Mouse (Mus musculus): ENCODE measurements around the gene Clip3.

Clip3 gene

DNA sequence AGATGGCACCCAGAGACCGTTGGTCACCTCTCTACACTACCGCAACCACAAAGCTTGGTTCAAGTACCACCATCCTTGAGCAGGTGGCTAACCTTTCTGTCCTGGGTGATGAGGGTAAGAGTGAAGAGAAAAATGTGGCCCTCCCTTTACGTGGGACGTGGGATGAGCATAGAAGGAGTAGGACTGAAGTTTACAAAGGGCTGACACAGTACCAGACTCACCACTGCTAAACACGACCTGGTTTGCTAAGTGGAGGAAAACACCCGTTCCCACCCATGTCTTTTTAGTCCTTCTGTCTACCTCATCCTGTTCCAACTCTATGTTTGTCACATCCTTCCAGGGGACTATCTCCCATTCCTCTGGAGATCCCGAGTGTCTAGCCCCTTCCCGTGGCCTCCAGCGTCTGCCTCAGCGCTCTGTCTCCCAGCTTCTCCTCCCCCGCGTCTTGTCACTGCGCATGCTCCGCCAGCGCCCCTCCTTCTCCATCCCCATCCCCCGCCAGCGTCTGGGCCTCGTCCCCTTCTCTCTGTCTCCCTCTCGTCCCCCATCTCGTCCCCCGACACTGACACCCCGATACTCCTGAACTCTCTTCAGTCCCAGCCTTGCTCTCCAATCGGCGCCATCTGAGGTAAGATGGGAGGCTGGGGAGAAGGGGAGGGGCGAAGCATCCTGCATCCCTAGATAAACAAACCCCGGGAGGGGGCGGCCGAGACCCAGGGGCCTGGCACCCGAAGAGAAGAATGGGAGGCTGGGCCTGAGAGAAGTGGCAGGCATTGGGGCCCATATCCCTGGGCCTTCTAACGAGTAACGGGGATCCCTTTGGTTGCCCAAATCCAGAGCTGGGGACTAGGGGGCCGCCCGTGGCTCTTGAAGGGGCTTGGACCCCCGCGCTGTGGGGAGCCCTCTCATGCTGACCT lies at the start of gene Clip3:
TSS of gene Clip3 (plus strand) at position 514 of the 917 bp plus-strand sequence.
- DNase-seq = peak; percentile 89

DNA sequence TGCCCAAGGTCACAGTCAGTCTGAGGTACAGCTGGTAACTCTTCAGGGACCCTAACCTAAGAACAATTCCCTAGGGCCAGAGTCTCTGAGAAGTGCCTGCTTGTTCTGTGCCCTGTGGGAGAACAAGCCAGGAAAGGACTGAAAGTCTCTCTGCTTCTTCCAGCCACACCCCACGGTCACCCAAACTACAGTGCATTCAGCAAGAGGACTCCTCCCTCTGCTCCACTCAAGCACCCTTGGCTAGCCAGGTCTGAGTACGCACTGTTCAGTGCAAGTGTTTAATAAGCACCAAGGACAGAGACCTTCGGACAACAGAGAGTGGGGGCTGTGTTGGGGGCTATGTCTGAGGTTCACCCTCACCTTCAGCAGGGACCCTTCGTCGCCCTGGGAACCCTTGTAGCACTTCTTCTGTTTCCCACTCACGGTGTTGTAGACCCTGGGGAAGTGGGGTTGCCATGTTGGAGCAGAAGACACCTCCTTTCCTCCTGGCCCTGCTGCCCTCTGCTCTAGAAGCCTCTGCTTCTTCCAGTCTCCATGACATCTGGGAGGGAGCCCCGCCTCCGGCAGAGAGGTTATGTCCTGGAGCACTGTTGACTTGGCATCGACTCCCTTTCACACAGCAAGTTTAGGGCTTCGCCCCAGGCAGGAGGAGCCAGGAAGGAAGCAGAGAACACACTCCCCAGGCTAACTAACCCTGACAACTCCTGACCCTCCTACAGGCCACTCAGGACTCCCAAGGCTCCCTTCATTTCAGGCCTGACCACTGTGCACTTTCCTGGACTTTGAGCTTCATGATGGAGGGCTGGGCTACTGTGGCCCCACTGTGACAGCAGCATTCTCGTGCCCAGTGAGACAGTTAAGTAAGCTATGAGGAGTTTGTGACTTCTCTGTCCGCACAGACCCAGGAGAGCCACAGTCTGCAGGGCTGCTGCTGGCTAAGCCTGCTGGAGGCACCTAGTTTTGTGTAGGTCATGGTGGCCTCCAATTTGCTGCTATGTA lies 39.3 kb upstream of the Clip3 start:
- DNase-seq = no peak

DNA sequence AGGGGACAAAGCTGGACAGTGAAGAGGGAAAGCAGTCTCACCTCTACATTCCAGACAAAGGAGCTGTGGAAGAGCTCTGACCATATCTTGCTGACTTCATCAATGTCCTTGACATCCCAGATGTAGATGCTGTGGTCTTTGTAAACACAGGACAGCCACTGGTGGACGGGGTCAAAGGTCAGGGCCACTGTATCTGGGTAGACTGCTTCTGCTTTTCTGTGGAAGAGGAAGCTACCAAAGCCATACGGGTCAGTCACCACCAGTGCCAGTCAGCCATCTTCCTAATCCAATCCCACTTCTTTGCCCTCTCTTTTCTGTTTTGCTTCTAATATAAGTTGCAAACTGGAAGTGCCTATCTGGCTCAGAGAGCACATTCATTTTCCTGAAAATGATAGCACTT lies 26.5 kb upstream of the Clip3 start:
- DNase-seq = no peak

DNA sequence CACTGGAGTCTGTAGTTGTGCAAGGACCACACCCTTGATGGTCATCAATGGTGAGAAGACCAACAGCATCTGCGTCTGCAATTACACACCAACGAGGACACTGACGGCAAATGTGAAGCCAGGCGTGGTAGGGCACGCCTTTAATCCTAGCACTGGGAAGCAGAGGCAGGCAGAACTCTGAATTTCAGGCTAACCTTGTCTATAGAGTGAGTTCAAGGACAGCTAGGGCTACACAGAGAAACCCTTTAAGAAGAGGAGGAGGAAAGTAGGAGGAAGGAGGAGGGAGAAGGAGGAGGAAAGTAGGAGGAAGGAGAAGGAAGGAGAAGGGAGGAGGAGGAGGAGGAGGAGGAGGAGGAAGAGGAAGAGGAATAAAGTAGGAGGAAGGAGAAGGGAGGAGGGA lies 26.0 kb upstream of the Clip3 start:
- DNase-seq = no peak

DNA sequence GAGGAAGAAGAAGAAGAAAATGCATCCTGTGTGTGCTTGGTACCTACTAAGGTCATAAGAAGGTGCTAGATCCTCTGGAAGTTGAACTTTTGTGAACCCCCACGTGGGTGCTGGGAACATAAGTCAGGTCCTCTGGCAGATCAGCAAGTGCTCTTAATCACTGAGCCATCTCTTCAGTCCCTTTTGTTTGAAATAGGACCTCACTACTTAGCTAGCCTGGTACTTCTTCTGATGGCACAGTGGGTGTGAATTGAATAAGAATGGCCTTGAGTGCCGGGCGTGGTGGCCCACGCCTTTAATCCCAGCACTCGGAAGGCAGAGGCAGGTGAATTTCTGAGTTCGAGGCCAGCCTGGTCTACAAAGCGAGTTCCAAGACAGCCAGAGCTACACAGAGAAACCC lies 25.6 kb upstream of the Clip3 start:
- no peak for DNase-seq

DNA sequence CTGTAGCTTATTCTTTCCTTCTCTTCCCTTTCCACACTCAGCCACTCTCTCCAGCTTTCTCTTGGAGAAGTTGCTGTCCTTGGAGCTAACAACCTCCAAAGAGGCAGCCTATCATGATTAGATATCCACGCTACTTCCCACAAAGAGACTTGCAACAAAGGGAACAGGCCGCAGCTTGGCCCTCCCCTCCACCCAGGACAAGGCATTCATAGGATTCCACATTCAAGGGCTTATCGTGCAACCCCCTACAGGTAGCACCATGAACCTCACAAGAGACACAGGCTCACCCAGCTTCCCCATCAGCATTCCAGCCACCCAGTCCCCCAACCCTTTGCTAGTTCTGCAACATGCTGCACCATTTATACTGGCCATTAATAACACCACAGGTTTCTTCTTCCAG lies 24.7 kb upstream of the Clip3 start:
- no peak for DNase-seq

DNA sequence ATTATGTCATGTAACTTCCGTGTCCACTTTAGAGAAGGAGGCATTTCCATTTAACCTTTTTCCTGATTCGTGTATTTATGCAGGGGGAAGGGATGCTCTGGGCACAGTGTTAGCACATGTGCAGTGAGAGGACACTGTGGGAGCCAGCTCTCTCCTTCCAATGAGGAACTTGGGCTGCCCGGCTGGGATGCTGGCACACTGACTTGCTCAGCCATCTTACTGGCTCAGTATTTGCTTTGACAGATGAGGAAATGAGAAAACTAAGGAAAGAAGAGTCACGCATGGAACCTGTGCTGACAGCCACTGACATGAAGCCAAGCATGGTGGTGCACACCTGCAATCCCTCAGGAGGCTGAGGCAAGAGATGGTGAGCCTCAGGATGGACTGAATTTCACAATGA lies 21.9 kb upstream of the Clip3 start:
- no peak for DNase-seq

DNA sequence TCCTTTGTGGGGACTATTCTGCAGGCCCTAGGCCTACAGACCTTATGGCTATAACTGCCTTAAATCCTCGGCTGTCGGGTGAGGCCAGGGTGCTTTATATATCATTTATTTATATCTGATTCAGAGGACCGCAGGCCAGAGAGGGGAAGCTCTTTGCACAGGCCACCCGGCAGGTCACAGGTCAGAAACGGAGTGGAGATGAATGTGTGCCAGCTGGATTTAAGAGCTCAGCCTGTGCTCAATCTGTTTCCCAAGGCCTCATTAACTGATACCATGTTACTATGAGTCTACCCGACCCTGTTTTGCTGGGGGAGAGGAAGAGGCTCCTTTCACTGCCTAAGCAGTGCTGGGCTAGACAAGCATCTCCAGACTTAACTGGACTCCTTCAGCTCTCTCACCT lies 17.1 kb upstream of the Clip3 start:
- no peak for DNase-seq

DNA sequence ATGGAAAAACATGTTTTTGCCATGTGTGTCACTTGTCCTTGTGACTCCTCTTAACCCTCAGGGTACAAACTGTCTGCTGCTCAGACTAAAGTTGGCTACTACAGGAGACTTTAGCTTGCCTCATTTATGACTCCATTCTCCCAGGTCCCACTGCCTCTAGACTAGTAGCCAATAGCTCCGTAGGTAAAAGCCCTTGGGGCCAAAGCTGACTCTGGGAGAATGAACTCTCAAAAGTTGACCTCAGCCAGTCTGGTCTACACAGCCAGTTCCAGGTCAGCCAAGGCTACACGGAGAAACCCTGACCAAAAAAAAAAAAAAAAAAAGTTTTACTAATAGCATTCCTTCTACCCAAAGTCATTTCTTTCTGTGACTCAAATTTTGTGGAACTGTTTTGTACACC lies 12.6 kb upstream of the Clip3 start:
- no peak for DNase-seq

DNA sequence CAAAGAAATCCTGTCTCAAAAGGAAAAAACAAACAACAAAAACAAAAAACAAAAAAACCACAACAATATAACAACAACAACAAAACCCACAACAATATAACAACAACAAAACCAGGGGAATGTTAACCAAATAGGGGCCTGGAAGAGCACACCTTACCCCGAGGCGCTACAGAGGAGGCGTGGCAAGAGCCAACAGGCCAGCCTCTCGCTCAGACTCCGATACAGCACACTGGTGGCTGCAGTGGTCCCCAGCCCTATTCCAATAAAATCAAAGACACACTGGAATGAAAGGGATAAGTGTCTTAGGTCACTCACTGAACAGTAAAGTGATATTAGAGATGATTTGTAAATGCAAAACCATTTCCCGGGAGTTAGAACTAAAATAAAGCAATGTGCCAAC lies 12.0 kb upstream of the Clip3 start:
- peak; percentile 60 for DNase-seq

DNA sequence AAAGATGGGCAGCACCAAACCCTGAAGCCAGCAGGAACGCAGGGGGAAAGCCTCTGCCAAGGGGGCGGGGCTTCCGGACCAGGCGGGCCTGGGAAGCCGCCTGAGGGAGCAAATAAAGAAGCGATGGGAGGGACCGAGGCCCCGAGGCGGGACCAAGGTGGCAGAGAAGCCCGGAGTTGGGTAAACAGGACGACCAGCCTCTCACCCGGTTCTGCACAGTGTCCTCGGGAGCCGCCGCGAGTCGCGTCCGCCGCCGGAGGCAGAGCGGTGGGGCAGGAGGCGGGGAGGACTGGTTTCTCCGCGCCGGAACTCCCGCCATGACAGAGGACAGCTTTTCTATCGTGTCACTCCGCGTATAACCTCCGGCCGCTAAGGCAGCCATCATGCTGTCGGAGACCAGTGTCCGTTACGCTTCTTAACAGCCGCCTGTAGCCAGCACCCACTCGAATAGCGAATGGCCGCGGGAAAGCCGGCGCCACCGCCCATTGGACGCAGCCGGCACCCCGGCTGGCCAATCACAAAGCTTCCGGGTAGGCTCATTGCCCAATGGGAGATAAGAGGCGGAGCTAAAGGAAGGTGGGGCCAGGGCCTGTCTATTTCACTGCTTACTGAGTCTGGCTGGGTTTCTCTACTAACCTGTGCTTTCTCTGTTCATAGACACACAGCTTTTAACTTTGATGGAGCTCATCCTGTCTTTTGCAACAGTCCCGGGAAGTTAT lies 11.4 kb upstream of the Clip3 start, which contains the start of the genes Thap8 and Wdr62:
TSS of gene Thap8 (plus strand) at position 144 of the 719 bp plus-strand sequence.
TSS of gene Wdr62 (minus strand) at position 469 of the 719 bp plus-strand sequence.
- DNase-seq = peak; percentile 96

DNA sequence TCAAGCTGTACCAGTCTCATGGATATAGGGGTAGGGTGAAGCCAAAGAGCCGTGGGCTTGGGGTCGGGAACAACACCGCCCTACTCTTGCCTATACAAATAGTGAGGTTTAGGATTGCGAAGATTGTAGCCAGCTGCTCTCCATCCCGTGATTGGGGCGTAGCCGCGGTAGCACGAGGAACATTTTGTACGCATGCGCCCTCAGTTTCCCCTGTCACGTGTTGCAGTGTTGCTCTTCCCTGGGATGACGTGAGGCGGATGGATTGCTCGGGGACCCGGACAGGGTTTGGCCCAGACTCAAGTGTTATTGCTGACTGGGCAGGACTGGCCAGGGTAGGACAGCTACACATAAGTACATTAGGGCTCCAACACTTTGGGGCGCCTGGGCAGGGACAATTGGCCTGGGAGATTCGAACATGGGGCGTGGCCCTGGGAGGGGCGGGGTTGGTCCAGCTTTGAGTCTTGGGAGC lies 10.8 kb upstream of the Clip3 start:
- DNase-seq = peak; percentile 92

DNA sequence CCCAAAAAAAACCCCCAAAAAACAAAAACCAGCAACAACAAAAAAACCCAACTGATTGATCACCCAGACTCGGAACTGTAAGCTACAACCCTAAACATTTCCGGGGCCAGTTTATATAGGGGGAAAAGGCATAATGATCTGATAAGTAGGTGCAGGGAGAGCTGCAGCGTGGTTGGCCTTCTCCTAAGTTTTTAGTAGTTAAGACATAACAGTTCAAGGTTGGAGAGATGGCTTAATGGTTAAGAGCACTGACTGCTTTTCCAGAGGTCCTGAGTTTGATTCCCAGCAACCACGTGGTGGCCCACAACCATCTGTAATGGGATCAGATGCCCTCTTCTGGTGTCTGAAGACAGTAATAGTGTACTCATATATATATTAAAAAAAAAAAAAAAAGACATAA lies 10.0 kb upstream of the Clip3 start:
- no peak for DNase-seq

DNA sequence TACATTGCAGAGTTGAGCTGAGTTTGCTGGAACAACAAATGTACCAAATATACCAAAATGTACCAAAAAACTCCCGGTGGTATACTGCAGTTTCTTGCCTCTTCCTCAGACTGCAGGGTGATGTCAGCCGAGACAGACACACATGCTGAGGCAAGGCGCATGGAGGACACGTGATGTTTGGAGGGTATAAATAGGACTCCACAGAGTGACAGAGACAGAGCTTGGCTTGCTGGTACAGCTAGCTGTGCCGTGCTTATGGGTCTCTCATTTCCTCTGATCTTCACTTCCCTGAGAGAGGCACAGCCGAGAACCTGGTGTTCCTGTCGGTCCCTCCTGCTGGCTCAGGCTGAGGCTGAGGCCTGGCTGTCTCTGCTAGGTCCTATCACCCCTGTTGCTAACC lies 8.8 kb upstream of the Clip3 start:
- DNase-seq = no peak

DNA sequence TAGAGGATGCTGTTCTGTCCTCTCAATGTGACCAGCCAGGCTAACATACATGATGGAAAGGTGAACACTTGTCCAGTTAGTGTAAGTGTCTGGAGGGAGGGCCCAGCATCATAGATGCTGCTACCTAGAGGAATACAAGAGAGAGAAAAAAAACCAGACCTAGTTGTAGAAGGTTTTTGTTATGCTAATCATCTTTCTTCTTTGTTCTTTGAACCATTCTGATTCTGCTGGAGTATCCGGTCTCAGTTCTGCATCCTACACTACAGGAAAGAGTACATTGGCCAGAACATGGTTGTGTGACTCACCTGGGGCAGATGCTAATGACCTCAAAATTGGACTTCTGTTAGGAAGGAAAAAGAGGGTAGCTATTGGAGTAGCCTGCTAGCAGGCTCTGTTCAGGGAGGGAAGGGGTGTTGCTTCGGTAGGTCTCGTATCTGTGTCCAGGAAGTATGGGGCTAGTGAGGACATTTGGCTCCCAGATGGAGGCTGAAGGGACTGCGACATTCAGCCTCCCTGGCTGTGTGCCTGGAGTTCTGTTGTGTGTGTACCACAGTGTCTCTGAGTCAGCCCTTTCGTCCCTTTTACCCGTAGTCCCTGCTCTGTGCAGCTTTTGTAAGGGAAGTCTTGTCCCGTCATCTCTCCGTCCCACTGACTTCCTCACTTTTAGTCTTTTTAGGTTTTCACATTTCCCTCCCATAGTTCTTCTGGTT lies 4.7 kb upstream of the Clip3 start:
- DNase-seq = no peak

DNA sequence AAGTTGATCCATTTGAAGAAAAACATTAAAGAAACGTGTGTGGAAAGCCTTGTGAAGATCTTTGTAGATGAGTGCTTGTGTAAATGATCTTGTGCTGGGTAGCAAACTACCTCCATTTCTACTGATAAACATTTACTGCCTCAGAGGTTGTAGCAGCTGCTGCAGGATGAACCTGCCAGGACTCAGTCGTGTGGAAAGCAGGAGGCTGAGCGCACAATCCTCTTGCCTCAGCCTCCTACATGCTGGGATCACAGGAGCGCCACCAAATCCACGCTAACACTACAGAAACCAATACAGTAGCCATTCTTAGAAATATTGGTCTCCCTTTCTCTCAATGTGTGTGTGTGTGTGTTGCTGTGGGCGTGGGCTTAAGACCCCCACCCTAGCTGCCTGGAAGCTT lies 3.5 kb upstream of the Clip3 start:
- DNase-seq = no peak

DNA sequence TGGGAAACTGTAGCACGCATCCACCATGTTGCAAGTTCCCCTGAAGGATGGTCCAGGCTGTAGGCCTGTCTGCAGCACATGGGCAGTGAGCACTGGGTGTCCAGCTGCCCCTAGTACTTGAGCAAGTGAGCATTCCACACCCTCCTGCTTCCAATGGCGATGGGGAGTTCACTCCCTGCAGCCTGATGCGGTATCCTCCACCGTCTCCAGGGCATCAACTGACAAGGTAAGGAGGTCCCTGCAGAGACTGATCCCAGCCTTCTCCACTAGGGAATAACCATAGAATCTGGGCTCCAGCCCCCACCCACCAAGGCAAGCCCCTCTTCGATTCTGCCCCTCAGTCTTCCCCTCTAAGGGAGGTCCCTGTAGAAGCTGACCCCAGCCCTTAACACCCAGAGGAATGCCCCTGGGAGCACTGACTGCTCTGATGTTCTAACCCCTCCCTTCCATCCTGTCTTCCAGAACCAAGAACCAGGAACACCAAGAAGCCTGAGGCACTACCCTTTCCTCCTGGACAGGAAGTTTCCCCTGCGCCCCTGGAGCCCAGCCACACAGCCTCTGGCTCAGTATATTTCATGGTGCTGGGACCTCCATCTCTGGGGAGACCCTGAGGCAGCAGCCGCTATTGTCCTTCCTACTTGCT lies 2.3 kb upstream of the Clip3 start:
- no peak for DNase-seq

DNA sequence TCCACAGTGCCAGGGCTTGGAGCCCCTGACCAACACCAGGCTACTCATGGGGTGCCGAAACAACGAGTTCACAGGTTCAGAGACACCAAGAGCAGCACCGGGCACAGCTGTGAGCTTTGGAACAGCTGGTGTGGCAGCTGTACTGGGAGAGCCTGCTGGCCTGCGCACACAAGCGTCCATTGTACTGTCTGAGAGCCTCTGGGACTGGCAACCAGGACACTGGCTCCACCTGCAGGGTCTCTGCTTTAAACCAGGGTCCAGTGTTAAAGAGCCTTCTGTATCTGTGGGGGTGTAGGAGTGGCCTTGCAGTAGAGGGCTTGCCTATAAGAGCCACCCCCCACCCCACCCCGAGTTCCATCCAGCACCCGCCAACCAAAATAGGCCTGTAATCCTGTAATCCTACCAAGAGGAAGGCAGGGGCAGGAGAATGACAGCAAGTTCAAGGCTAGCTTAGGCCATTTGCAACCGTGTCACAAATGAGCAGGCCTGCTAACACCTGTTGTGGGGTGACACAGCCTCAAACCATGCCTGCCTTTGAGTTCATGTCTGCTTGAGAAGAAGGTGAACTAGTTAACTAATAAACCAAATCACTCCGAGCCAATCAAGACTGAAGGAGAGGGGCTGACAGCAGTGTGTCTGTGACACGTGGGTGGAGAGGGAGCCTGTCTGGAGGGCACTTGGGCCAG lies 1.7 kb upstream of the Clip3 start:
- DNase-seq = peak; percentile 53

DNA sequence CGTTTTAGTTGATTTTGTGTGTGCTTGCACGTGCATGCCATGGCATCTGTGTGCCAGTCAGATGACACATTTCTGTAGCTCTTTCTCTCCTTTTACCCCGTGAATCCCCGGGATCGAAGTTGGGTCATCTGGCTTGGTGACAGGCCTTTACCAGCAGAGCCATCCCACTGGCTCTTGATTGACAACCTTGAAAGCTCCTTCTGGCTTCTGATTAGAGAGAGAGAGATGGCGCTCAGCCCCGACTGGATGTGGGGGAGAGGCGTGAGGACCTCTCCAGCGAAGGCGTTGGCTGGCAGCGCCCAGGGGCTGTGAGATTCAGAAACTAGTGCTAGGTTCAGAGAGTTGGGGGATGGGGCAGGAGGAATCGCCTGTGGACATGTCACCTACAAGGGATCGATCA lies 2.3 kb downstream of the Clip3 start:
- no peak for DNase-seq

DNA sequence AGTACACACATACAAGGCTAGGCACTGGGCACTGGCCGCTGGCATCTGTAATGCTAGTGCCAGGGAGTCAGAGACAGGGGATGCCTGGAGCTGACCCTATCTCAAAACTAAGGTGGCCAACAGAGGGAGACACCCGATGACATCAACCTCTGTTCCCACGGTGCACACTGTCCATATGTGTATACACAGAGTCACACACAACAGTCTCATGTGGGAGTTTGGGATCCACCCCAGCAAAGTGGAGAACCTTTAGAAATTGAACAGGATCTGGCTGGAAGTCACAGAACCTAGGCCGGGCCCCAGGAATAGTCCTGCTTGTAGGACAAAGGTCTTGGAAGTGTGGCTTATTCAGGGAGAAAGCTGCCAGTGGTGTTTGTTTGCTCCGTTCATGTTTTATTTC lies 2.8 kb downstream of the Clip3 start:
- no peak for DNase-seq

DNA sequence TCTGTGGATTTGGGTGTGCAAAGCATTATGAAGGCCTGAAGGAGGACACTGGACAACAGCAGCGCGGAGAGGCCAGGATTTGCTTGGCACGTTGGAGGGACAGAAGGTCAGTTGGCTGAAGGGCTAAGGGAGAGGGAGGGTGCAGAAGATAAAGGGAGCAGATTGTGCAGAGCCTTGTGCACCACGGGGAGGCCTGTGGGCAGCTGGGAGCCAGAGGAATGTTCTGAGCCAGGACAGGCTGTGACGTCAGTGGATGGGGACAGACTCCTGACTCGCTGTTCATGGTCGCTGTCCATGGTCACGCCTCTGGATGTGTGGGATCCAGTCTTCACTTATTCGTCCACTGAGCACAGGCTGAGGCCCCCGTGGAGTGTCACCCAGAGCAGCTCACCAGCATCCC lies 3.6 kb downstream of the Clip3 start:
- DNase-seq = no peak
